Mouse (Mus musculus) midbrain, embryonic 11.5 days (tissue): ENCODE measurements around the gene Lyz1. TPM values are rescaled to one million over a fixed set of nuclear protein-coding genes. Genes with fewer than 3 reads are reported as not detected.
"Not testable (repeated sequence)": the region's sequence is repeated elsewhere in the genome, so short reads cannot be mapped to it uniquely, and the experiment has no call there.

ENCODE experiments used
- ATAC-seq: fragments of 200-750 bp; cut with Nextera tagmentation; 2 replicates; pipeline ENCODE4 v1.8.0; 2017; ENCODE audit warnings: moderate TSS enrichment, moderate library complexity; ENCODE audit not compliant: low FRiP score
- DNase-seq: peaks from one replicate; pipeline ENCODE4 v3.0.0; 2015; ENCODE audit warnings: low spot score; ENCODE audit errors: missing footprints
- H3K27ac ChIP-seq: fragments of 300-500 bp; sonication (generic); 2 replicates; pipeline ENCODE4 v1.5.1; 2014; ENCODE audit warnings: low read depth, low read length
- H3K27me3 ChIP-seq: fragments of 300-500 bp; sonication (generic); 2 replicates; pipeline ENCODE4 v1.6.1; 2014; ENCODE audit warnings: mild to moderate bottlenecking, low read length, moderate library complexity, mixed read lengths; ENCODE audit not compliant: control insufficient read depth, insufficient read depth
- H3K36me3 ChIP-seq: fragments of 300-500 bp; sonication (generic); 2 replicates; pipeline ENCODE4 v1.6.1; 2014; ENCODE audit warnings: mild to moderate bottlenecking, low read length, moderate library complexity, mixed read lengths; ENCODE audit not compliant: control insufficient read depth, insufficient read depth
- H3K4me1 ChIP-seq: fragments of 300-500 bp; sonication (generic); 2 replicates; pipeline ENCODE4 v1.6.1; 2014; ENCODE audit warnings: low read length; ENCODE audit not compliant: control insufficient read depth, insufficient read depth
- H3K4me2 ChIP-seq: fragments of 300-500 bp; sonication (generic); 2 replicates; pipeline ENCODE4 v1.6.1; 2014; ENCODE audit warnings: mild to moderate bottlenecking, moderate library complexity
- H3K4me3 ChIP-seq: fragments of 300-500 bp; sonication (generic); 2 replicates; pipeline ENCODE4 v1.5.1; 2014; ENCODE audit warnings: low read depth, low read length
- H3K9ac ChIP-seq: fragments of 300-500 bp; sonication (generic); 2 replicates; pipeline ENCODE4 v1.6.1; 2014; ENCODE audit warnings: low read length
- H3K9me3 ChIP-seq: fragments of 300-500 bp; sonication (generic); 2 replicates; pipeline ENCODE4 v1.6.1; 2016; ENCODE audit warnings: low read length; ENCODE audit not compliant: control insufficient read depth
- WGBS: fragments of 180-500 bp; shearing (Covaris S2); extraction: QIAGEN DNeasy Blood & Tissue Kit; methylation state at CpG from one replicate; pipeline ENCODE4 v1.1.7; 2014; 5-methylcytosine and 5-hydroxymethylcytosine counted together
- polyA plus RNA-seq: library from polyadenylated mRNA; unstranded; fragments of >200 nt; fragmentation: Nextera tagmentation; extraction: Ambion mirVana; gene quantifications from 2 replicates; pipeline ENCODE4 v1.2.1, GENCODE M21; 2014

Gene Lyz1
- polyA plus RNA-seq, 1 experiment from 2014 or later, result not detected

DNA sequence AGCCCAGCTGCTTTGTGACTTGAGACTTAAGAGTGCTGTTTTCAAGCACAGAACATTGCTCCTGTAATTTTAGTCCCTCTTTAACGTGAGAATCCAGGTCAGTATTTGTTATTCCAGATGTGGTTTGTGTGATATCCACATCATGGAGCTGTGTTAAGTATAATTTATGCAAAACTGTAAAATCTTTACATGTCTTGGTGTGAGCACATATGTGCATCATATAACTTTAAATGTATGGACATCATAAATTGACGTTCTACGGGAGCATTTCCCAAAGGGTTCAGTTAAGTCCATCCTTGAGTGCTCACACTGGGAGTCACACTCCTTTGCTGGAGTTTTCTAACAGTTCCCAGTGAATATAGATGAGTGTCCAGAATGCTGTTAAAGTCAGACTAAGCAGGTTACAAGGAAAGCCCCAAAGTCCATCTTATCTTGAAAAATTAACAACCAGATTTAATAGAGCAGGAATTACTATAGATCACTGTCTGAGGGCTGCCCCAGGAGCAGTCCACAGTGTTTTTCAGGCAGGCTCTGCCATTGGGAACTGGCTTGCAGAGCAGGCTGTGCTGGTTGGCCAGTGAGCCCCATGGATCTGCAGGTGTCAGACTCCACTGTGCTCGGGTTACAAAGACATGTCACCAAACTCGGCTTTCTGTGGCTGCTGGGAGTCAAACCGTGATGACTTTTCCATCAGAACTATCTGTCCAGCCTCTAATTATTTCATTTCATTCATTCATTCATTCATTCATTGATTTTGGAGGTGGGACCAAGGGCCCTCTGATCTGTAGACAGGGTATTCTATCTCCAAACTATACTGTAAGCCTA lies 2.4 kb downstream of the Lyz1 start:
- H3K4me2 ChIP-seq, result no peak overlapping the region
- no peak for DNase-seq
- no peak for ATAC-seq
- H3K36me3 ChIP-seq, result no peaks in the 10 kb centered on the region
- H3K9me3 ChIP-seq, result no peaks in the 10 kb centered on the region
- WGBS, result 59% methylated on average over 6 of the region's 6 CpGs
- no peak overlapping the region for H3K27ac ChIP-seq
- H3K9ac ChIP-seq, result no peak overlapping the region
- no peak overlapping the region for H3K4me3 ChIP-seq
- H3K27me3 ChIP-seq, result no peaks in the 10 kb centered on the region
- no peaks in the 10 kb centered on the region for H3K4me1 ChIP-seq

DNA sequence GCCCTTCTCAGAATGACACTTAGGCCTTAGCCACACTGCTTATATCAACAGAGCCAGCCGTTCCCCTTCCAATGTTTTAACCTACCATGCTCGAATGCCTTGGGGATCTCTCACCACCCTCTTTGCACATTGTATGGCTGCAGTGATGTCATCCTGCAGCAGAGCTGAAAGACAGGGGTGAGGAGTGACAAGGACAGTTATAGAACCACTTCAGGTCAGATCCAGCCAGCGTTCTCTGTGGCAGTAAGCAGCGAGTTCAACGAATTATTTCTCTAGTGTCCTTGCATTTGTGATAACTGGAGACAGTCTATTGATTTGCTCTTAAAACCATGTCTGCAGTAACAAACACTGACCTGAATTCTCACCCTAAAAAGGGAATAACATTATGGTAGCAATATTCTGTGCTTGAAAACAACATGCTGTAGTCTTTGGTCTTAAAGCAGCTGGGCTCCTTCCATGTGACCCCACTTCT lies 3.6 kb downstream of the Lyz1 start:
- not testable (repeated sequence) for ATAC-seq, H3K9me3 ChIP-seq, H3K9ac ChIP-seq, DNase-seq, H3K4me1 ChIP-seq, H3K27ac ChIP-seq, H3K36me3 ChIP-seq, H3K27me3 ChIP-seq, H3K4me3 ChIP-seq, H3K4me2 ChIP-seq
- 84% methylated on average over 5 of the region's 5 CpGs for WGBS

DNA sequence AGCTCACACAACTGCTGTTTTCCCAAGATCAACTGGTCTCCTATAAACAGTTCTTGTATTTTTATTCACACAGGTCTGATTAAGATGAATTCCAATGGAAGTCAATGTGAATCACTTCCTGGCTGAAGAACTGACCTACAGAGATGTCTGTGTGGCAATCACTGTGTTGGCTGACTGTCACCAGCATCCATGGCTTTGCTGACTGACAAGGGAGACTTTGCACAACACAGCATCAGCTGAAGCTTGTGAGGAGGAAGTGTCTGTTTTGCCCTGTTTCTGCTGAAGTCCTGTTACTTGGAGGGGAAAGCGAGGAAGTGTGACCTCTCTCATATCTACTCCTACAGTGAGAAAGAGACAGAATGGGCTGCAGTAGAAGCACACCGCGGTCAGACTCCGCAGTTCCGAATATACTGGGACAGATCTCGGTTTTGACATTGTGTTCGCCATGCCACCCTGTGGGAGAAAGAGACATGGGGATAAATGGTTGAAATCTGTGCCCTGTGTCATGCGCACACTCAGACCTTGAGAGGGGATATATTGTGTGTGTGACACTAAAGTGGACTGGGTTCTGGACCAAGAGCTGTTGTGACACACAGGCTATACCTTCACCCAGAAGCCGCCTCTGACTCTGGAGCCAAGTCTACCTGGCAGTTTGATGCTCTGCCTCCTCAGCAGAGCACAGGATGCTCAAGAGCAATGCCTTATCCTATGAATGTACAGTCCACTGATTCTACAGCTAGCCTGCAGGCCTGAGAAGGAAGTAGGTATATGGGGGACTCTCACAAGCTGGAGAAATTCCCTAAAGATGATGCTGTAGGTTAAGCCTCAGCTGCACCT lies 4.3 kb downstream of the Lyz1 start:
- no peak overlapping the region for H3K4me3 ChIP-seq
- H3K27me3 ChIP-seq, result no peaks in the 10 kb centered on the region
- H3K27ac ChIP-seq, result no peak overlapping the region
- no peaks in the 10 kb centered on the region for H3K4me1 ChIP-seq
- H3K9me3 ChIP-seq, result no peaks in the 10 kb centered on the region
- DNase-seq (no peak), ATAC-seq (no peak)
- no peaks in the 10 kb centered on the region for H3K36me3 ChIP-seq
- 94% methylated on average over 9 of the region's 9 CpGs for WGBS
- no peak overlapping the region for H3K9ac ChIP-seq
- H3K4me2 ChIP-seq, result no peak overlapping the region

DNA sequence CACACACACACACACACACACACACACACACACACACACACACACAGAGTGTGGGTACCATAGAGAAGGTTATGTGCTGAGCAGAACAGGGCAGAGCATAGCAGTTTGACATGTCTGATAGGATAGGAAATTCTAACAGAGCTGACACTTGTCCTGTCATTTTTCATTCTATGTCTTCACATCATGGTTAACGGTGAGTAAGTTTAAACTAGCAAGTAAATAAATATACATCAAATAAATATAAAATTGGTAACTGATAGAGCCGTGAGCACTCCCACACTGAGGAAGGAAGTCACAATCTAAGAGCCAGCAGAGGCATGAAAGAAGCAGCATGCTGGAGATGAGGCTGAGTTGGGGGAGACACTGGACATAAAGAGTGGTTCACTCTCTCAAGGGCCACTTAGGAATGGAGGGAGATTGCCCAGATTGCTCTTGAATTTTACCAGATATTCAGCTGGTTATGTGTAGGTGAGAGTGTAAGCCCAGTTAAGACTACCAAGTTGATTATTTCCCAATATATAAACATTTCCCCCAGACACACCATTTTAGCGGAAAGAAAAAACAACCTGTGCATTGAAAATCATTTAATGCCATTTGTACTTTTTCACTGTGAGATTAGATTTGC lies 5.3 kb downstream of the Lyz1 start:
- H3K27me3 ChIP-seq, result no peaks in the 10 kb centered on the region
- ATAC-seq (no peak), DNase-seq (no peak)
- no peak overlapping the region for H3K4me3 ChIP-seq
- WGBS, result 93% methylated on average over 3 of the region's 3 CpGs
- H3K9me3 ChIP-seq, result no peaks in the 10 kb centered on the region
- no peaks in the 10 kb centered on the region for H3K36me3 ChIP-seq
- no peak overlapping the region for H3K4me2 ChIP-seq
- H3K9ac ChIP-seq, result no peak overlapping the region
- no peaks in the 10 kb centered on the region for H3K4me1 ChIP-seq
- H3K27ac ChIP-seq, result no peak overlapping the region

- no peak for ATAC-seq
- WGBS, result 83% methylated on average over 6 of the region's 6 CpGs
- Histone ChIP-seq H3K27ac (no peak overlapping the region), H3K4me3 (no peak overlapping the region), H3K9ac (no peak overlapping the region), H3K4me1 (no peaks in the 10 kb centered on the region), H3K4me2 (no peak overlapping the region), H3K36me3 (no peaks in the 10 kb centered on the region), H3K27me3 (no peaks in the 10 kb centered on the region), H3K9me3 (no peaks in the 10 kb centered on the region)
- DNase-seq, result no peak
Observed at GRCm38 (mm10) chr10:117286366-117286970, 6.2 kb downstream of the Lyz1 start.

DNA sequence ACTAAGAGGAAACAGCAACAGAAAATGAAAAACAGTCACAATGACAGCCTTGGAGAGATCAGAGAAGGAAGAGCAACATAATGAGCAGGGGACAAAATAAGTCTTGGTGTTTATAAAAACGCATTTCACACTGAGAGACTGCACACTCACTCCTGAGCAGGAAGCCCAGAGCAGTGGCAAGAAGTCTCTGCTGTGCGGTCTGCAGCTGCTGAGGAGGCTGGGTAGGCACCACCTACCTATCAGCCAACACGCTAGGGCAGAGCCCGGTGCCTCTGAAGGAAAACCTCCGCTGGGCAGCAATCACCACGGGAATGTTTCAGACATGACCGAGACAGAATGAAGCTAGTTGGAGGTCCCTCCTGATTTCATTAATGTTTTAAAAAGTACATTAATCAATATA lies 7.1 kb downstream of the Lyz1 start:
- not testable (repeated sequence) for H3K4me2 ChIP-seq, DNase-seq, H3K27ac ChIP-seq, H3K4me1 ChIP-seq, ATAC-seq, H3K9me3 ChIP-seq, H3K4me3 ChIP-seq, H3K36me3 ChIP-seq, H3K9ac ChIP-seq, H3K27me3 ChIP-seq
- 91% methylated on average over 3 of the region's 7 CpGs for WGBS

DNA sequence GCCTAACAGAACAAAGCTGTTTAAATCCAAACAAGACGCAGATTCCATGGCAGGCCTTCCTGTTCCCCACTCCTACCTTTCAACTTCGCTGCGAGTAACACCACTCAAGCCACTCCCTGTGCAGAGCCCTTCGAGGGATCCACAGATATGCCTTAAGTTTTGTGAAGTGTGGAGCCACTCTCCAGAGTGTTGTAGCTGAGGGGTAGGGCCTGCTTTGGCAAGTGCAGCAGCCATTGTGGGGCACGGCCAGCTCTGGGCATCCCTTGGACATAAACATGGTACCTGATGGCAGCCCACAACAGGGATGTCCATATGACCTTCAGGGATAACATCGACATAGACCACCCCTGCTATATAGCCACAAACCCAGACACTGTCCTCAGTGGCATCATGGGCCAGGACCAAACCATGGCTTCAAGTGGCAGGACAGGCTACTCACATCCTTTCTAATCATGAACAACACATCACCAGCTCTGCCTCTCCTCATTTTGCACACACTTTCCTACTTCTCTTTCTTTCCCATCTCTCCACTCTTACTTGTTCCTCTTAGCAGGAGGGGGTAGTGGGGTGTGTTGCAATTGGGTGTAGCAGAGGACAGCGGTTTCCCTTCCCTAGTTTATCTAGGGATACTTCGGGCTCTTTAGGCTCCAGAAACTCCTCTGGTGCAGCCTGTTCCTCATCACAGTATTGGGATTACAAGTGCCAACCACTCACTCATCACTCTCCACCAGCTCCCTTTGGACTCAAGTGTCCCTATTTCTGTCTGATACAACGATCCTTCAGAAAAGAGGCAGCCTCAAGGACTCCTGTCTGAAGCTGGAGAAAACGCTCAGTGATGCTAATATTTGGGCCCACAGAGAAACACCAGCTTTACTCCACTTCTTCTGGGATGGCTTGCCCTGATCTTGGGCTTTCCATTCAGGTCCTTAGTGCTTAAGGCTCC lies 7.8 kb downstream of the Lyz1 start:
- Histone ChIP-seq H3K27me3 (no peaks in the 10 kb centered on the region), H3K9me3 (no peaks in the 10 kb centered on the region), H3K4me2 (no peak overlapping the region), H3K4me1 (no peaks in the 10 kb centered on the region), H3K9ac (no peak overlapping the region), H3K27ac (no peak overlapping the region), H3K4me3 (no peak overlapping the region), H3K36me3 (no peaks in the 10 kb centered on the region)
- no peak for DNase-seq
- ATAC-seq, result no peak
- 91% methylated on average over 10 of the region's 10 CpGs for WGBS

DNA sequence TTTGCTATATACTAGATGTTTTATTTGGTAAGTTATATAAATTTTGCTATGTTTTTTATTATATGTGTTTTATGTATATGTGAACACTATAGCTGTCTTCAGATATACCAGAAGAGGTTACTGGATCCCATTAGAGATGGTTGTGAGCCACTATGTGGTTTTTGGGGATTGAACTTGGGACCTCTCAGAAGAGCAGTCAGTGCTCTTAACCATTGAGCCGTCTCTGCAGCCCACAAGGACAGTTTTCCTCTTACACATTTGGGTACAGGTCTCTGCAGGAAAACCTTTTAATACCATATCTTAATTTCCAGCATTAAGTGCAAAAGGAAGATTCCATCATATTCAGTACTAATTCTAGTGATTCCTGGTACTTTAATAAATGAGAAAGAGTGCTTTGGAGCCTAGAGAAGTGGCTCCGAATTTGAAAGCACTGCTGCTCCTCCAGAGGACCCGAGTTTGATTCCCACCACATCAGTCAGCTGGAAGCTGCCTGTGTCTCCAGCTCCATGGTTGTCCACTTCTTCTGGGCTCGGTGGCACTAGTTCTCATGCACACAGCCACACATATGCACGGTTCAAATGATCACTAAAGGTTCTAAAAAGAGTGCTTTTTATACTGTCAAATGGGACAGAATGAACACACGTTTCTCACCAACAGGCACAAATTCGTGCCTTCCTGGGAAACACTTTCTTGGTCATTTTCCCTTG lies 8.6 kb downstream of the Lyz1 start:
- WGBS, result 82% methylated on average over 7 of the region's 7 CpGs

More for the DNA sequence above, 8.6 kb downstream of the Lyz1 start:
- Histone ChIP-seq H3K9ac (no peak overlapping the region), H3K27ac (no peak overlapping the region), H3K4me3 (no peak overlapping the region), H3K9me3 (no peaks in the 10 kb centered on the region), H3K4me2 (no peak overlapping the region), H3K4me1 (no peaks in the 10 kb centered on the region), H3K27me3 (no peaks in the 10 kb centered on the region), H3K36me3 (no peaks in the 10 kb centered on the region)
- DNase-seq, result no peak
- no peak for ATAC-seq
